ENCODE assay signal across 21 mouse cellular contexts in genomic region chr5:92933599-92934217, GRCm38 (mm10).
DNase-seq lines count a peak whose midpoint lies in the region; ATAC-seq and TF ChIP-seq lines count a peak whose summit lies in the region.
"Had no signal": no experiment of that assay in that cellular context is flagged by ENCODE, and none has a peak within 500 bp of the region (broad histone marks: within the 10 kb centered on the region; RNA-seq: fewer than 3 reads in every experiment).

No protein-coding gene starts in this region.

- H3K27me3 ChIP-seq in heart, embryonic 13.5 days (replicated peaks): no peaks in the 10 kb centered on the region
- H3K27me3 ChIP-seq in CH12.LX (replicated peaks): no peaks in the 10 kb centered on the region
- no peaks in the 10 kb centered on the region for H3K27me3 ChIP-seq in heart, postnatal 0 days (ENCODE audit: control insufficient read depth, insufficient read depth, low read length)
- H3K27me3 ChIP-seq: embryonic facial prominence, embryonic 13.5 days; forebrain, embryonic 15.5 days; hindbrain, embryonic 15.5 days had no signal

- WGBS in heart, embryonic 13.5 days: 61% methylated on average over 7 of the region's 7 CpGs
- 39% methylated on average over 7 of the region's 7 CpGs for WGBS in heart, postnatal 0 days

- peak; percentile 50; the same call in 1 of the 2 replicates for ATAC-seq in frontal cortex, adult (ENCODE audit: low TSS enrichment)
- no peak for ATAC-seq in heart, embryonic 13.5 days (ENCODE audit: extremely low read depth, insufficient number of reproducible peaks, low FRiP score, low TSS enrichment)
- no peak for ATAC-seq in heart, postnatal 0 days (ENCODE audit: insufficient read depth, low read depth)
- ATAC-seq in megakaryocyte-erythroid progenitor cell, adult 5-6 weeks (replicated peaks; ENCODE audit: low FRiP score, low TSS enrichment, poor library complexity, severe bottlenecking): no peak
- ATAC-seq in activated CD4-positive, CD25-positive, alpha-beta regulatory T cell, adult 4 months: no peak
- ATAC-seq: forebrain, embryonic 15.5 days had no signal

- dilution Hi-C loops in CH12.LX (cut with MboI; ENCODE audit: extremely low pct_ligation_motif_present, extremely low pct_unique_long_range_greater_than_20kb, low sequenced_read_pairs): no loop called here

- H3K4me1 ChIP-seq in heart, embryonic 13.5 days: peaks cover 74% of the 10 kb centered on the region
- H3K4me1 ChIP-seq in CH12.LX (ENCODE audit: control insufficient read depth in 1 of 2, insufficient read depth in 2 of 2): peaks cover 0 to 10% of the 10 kb centered on the region in 2 experiments; a peak in 2 of 4 replicates
- peaks cover 54% of the 10 kb centered on the region for H3K4me1 ChIP-seq in heart, postnatal 0 days (ENCODE audit: control insufficient read depth, insufficient read depth)
- H3K4me1 ChIP-seq: forebrain, embryonic 15.5 days; hindbrain, embryonic 15.5 days had no signal

- H3K9ac ChIP-seq in heart, embryonic 13.5 days: peak overlapping the region; percentile 51
- no peak overlapping the region for H3K9ac ChIP-seq in CH12.LX (ENCODE audit: insufficient read depth, low read depth)
- peak overlapping the region; percentile 22; the same call in 1 of the 2 replicates for H3K9ac ChIP-seq in heart, postnatal 0 days (replicated peaks; ENCODE audit: low read depth, low read length)
- H3K9ac ChIP-seq: embryonic facial prominence, embryonic 13.5 days; forebrain, embryonic 15.5 days; hindbrain, embryonic 15.5 days had no signal

- peak overlapping the region; percentile 85 for H3K27ac ChIP-seq in heart, embryonic 13.5 days (replicated peaks)
- H3K27ac ChIP-seq in CH12.LX (ENCODE audit: insufficient read depth, low read depth): no peak overlapping the region
- H3K27ac ChIP-seq in heart, postnatal 0 days (ENCODE audit: low read depth): peak overlapping the region; percentile 33
- H3K27ac ChIP-seq: embryonic facial prominence, embryonic 13.5 days; forebrain, embryonic 15.5 days; hindbrain, embryonic 15.5 days; kidney, postnatal 0 days had no signal

- in situ Hi-C loops in CH12.LX (cut with MboI; ENCODE audit: low pct_ligation_motif_present, low pct_unique_long_range_greater_than_20kb, low sequenced_read_pairs): loop anchor here (25.0 kb wide), 1 partner anchor 271 kb away; no protein-coding TSS in a partner anchor

- H3K9me3 ChIP-seq in heart, embryonic 13.5 days: no peaks in the 10 kb centered on the region
- no peaks in the 10 kb centered on the region for H3K9me3 ChIP-seq in CH12.LX (replicated peaks; ENCODE audit: low read length)
- H3K9me3 ChIP-seq in heart, postnatal 0 days (replicated peaks; ENCODE audit: control insufficient read depth, low read length): no peaks in the 10 kb centered on the region
- H3K9me3 ChIP-seq: embryonic facial prominence, embryonic 13.5 days; forebrain, embryonic 15.5 days; hindbrain, embryonic 15.5 days had no signal

- no peak for TF ChIP-seq EP300 in CH12.LX (IDR thresholded peaks at IDR 0.05; ENCODE audit: low read length)
- TF ChIP-seq EP300 in heart, postnatal 0 days (IDR thresholded peaks at IDR 0.05; ENCODE audit: low read depth): no peak

- no peaks in the 10 kb centered on the region for H3K79me2 ChIP-seq in CH12.LX (replicated peaks; ENCODE audit: control insufficient read depth, extremely low read depth, insufficient read depth, poor library complexity, severe bottlenecking)

- H3K4me3 ChIP-seq in heart, embryonic 13.5 days: no peak overlapping the region
- no peak overlapping the region for H3K4me3 ChIP-seq in CH12.LX (replicated peaks in 1 of 3; ENCODE audit: low read depth in 2 of 3, low read length in 2 of 3, poor library complexity in 1 of 3)
- no peak overlapping the region; the same call in 1 of the 2 replicates for H3K4me3 ChIP-seq in heart, postnatal 0 days (ENCODE audit: low read depth, low read length)
- H3K4me3 ChIP-seq: embryonic facial prominence, embryonic 13.5 days; forebrain, embryonic 15.5 days; hindbrain, embryonic 15.5 days had no signal

- H3K4me2 ChIP-seq in heart, embryonic 13.5 days: peak overlapping the region; percentile 50
- 0 out of 2 replicates have a peak overlapping the region, but pooled peaks have one; percentile 4 for H3K4me2 ChIP-seq in CH12.LX (ENCODE audit: insufficient read depth, low read depth, poor library complexity, severe bottlenecking)
- peak overlapping the region; percentile 35 for H3K4me2 ChIP-seq in heart, postnatal 0 days (ENCODE audit: low read depth, low read length)
- H3K4me2 ChIP-seq: embryonic facial prominence, embryonic 13.5 days; forebrain, embryonic 15.5 days; hindbrain, embryonic 15.5 days had no signal

- TF ChIP-seq CTCF in CH12.LX (conservative IDR thresholded peaks at IDR 0.05 in 1 of 2, IDR thresholded peaks at IDR 0.05 in 1 of 2; ENCODE audit: low read depth in 2 of 2, low read length in 2 of 2): no peak
- no peak for TF ChIP-seq CTCF in heart, postnatal 0 days (IDR thresholded peaks at IDR 0.05; ENCODE audit: low read depth)

- DNase-seq in frontal cortex, adult 2 months (ENCODE audit: extremely low spot score in 1 of 2, low spot score in 1 of 2): no peak
- no peak for DNase-seq in heart, postnatal 4 days
- no peak for DNase-seq in CH12.LX (ENCODE audit: extremely low read depth)
- no peak for DNase-seq in heart, postnatal 0 days (ENCODE audit: low spot score)
- DNase-seq: adrenal gland, adult 8-10 months; cerebellum, adult 11 months; cerebellum, postnatal 14 days; kidney, adult 11 months; left cerebral cortex, postnatal 4 days; liver; midbrain, embryonic 14.5 days; spleen, adult 18-20 months; thymus, postnatal 4 days had no signal

- peaks cover 44% of the 10 kb centered on the region for H3K36me3 ChIP-seq in heart, embryonic 13.5 days
- H3K36me3 ChIP-seq in CH12.LX (replicated peaks in 1 of 2; ENCODE audit: control insufficient read depth in 1 of 2, insufficient read depth in 1 of 2, low read length in 1 of 2): no peaks in the 10 kb centered on the region
- H3K36me3 ChIP-seq in heart, postnatal 0 days (replicated peaks; ENCODE audit: control insufficient read depth, insufficient read depth, low read length): peaks cover 8% of the 10 kb centered on the region; the same call in 1 of the 2 replicates
- H3K36me3 ChIP-seq: embryonic facial prominence, embryonic 13.5 days; forebrain, embryonic 15.5 days; hindbrain, embryonic 15.5 days had no signal

- no peak for TF ChIP-seq POLR2A in CH12.LX (IDR thresholded peaks at IDR 0.05; ENCODE audit: low read depth, low read length)

- no peak for TF ChIP-seq RAD21 in CH12.LX (IDR thresholded peaks at IDR 0.05; ENCODE audit: low read depth, low read length)

TF ChIP-seq in CH12.LX, 34 proteins besides CTCF, POLR2A, EP300 and RAD21:
- TF ChIP-seq E2F4 (IDR thresholded peaks at IDR 0.05; ENCODE audit: insufficient replicate concordance, low read depth, low read length) (no peak), MXI1 (IDR thresholded peaks at IDR 0.05; ENCODE audit: low read depth, low read length) (no peak), RCOR1 (conservative IDR thresholded peaks at IDR 0.05; ENCODE audit: low read depth, low read length) (no peak), KAT2A (IDR thresholded peaks at IDR 0.05; ENCODE audit: insufficient replicate concordance, low read length) (no peak), SIN3A (IDR thresholded peaks at IDR 0.05; ENCODE audit: low read length) (no peak)
